Mouse (Mus musculus): ENCODE results near the gene Rab3il1. TPM values are rescaled to one million over a fixed set of nuclear protein-coding genes. Genes with fewer than 3 reads are reported as not detected.

Gene Rab3il1
- polyA plus RNA-seq, 1 experiment from 2014 or later: 22.1 TPM

DNA sequence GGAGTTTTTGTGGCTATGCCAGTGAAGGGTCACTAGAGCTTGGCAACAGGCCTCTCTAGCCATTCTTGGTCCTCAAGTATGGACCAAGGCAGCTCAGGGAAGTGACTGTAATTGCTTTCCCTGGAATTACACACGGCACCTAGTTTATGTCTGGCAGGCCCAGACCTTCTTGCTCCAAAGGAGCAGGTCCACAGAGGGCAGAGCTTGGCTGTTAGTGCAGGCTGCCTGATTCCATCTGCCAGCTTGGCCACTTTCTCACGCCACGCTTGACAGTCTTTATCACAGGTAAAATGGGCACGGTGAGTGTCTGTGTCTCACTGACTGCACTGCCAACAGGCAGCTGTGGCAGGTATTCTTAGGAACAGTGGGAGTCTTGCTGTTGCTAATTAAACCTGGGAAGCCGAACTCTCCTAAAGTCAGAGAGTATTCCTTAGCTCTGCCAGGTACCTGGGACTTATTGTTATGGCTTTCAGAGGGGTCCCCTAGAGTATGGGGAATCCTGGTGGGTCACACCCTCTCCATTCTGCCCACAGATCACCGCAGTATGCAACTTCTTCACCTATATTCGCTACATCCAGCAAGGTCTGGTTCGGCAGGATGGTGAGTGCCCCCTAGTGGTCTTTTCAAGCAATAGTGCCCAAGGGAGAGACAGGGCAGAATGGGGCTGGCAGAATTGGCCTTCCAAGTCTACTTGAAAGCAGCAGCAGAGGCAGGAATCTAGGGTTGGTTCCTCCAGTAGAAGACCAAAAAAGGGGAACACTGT lies 31.9 kb downstream of the Rab3il1 start:
- Histone ChIP-seq H3K36me3 (ENCODE audit: control insufficient read depth, insufficient read depth, low read length) (no peaks in the 10 kb centered on the region), H3K27me3 (replicated peaks; ENCODE audit: control insufficient read depth, insufficient read depth, low read length) (no peaks in the 10 kb centered on the region), H3K4me3 (ENCODE audit: low read length) (no peak overlapping the region), H3K27ac (ENCODE audit: low read depth, low read length) (no peak overlapping the region), H3K9me3 (ENCODE audit: control insufficient read depth, low read length) (no peaks in the 10 kb centered on the region), H3K4me1 (ENCODE audit: control insufficient read depth, insufficient read depth, low read depth, low read length) (no peaks in the 10 kb centered on the region), H3K4me2 (ENCODE audit: low read length) (no peak overlapping the region), H3K9ac (ENCODE audit: low read depth, low read length) (no peak overlapping the region)
- ATAC-seq: peak; percentile 62; the same call in 1 of the 2 replicates
- WGBS: 33% methylated on average over 8 of the region's 8 CpGs

DNA sequence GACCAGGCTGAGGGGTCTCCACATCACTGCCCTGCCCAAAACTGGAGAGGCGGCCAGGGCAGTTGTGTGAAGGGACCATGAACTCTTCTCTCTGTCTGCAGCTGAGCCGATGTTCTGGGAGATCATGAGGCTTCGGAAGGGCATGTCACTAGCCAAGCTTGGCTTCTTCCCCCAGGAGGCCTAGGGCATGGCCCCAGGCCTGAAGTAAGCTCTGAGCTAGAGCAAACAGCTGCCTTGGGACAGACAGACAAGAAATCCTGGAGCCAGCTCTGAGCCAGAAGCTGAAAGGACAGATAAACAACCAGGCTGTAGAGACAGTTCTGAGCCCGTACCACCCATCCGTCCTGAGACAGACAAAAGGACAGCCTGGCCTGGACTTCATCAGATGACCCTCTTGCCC lies 32.9 kb downstream of the Rab3il1 start:
- Histone ChIP-seq H3K4me3 (ENCODE audit: low read length) (no peak overlapping the region), H3K4me2 (ENCODE audit: low read length) (no peak overlapping the region), H3K9me3 (ENCODE audit: control insufficient read depth, low read length) (no peaks in the 10 kb centered on the region), H3K4me1 (ENCODE audit: control insufficient read depth, insufficient read depth, low read depth, low read length) (no peaks in the 10 kb centered on the region), H3K27me3 (replicated peaks; ENCODE audit: control insufficient read depth, insufficient read depth, low read length) (0 out of 2 replicates have a peak, but pooled peaks cover under 1% of the 10 kb centered on the region), H3K27ac (ENCODE audit: low read depth, low read length) (no peak overlapping the region), H3K9ac (ENCODE audit: low read depth, low read length) (no peak overlapping the region), H3K36me3 (ENCODE audit: control insufficient read depth, insufficient read depth, low read length) (no peaks in the 10 kb centered on the region)
- WGBS: 79% methylated on average over 5 of the region's 5 CpGs
- ATAC-seq: no peak

DNA sequence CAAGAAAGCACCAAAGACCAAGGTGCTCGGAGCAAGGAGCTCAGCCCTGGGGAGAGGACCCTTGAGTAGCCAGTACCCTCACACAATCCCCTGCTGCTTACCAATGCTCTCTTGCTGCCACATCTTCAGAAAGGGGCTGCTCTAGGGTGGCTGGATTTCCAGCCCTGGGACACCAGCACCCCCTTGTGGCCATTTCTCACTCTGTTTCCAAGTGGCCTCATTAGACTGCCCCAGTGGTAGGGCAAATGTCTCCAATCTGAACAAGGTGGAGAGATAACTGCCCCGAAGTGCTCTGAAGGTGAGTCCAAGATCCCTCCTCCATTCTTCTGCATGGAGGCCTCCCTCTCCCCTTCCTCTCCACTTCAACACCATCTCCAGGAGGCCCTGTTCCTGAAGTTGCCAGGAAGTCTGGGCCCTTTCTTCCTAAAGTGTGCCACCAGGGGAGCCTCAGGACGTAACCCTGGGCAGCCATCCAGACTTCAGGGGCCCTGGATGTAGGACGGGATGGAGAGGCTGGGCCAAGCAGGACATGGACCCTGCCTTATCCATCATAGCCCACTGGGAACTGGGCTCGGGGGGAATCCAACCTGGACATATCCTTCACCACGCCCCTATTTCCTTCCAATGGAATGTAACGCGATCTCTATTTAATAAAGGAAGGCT lies 33.4 kb downstream of the Rab3il1 start:
- Histone ChIP-seq H3K4me1 (ENCODE audit: control insufficient read depth, insufficient read depth, low read depth, low read length) (no peaks in the 10 kb centered on the region), H3K27ac (ENCODE audit: low read depth, low read length) (no peak overlapping the region), H3K9me3 (ENCODE audit: control insufficient read depth, low read length) (no peaks in the 10 kb centered on the region), H3K27me3 (replicated peaks; ENCODE audit: control insufficient read depth, insufficient read depth, low read length) (0 out of 2 replicates have a peak, but pooled peaks cover 2% of the 10 kb centered on the region), H3K36me3 (ENCODE audit: control insufficient read depth, insufficient read depth, low read length) (no peaks in the 10 kb centered on the region), H3K4me3 (ENCODE audit: low read length) (no peak overlapping the region), H3K9ac (ENCODE audit: low read depth, low read length) (no peak overlapping the region), H3K4me2 (ENCODE audit: low read length) (no peak overlapping the region)
- 57% methylated on average over 8 of the region's 8 CpGs for WGBS
- ATAC-seq: peak; percentile 37

DNA sequence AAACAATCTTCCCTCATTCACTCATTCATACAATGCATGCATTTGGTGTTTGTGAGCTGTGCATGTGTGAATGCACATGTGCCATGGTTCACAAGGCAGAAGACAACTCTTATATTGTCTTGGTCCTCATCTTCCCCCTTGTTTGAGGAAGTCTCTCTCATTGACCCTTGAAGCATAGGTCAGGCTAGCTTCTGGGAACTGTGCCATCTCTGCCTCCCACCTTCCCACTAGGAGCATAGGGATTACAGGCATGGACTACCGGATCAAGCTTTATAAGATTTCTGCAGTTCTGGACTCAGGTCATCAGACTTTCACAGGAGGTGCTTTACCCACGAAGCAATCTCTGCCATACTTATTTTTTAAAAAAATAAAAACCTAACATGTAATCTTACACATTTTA lies 36.1 kb downstream of the Rab3il1 start:
- WGBS: 69% methylated on average over 2 of the region's 2 CpGs
- ATAC-seq: no peak
- no peak overlapping the region for H3K4me2 ChIP-seq (ENCODE audit: low read length)

DNA sequence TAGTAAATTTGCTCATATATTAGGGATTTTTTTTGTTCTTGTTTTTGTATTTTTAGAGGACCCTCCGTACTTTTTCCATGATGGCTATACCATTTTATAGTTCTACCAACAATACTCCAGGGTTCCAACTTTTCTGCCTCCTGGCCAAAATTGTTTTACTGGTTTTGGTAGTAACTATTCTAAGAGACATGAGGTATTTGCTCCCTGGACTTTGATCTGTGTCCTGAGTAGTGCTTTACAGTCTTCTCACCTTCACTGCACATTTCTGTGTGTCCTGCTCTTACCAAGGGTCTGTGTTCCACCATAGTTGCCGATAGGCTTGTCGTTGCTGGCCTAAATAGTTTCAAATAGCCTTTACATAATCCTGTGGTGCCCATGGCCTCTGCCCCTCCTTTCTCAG lies 36.9 kb downstream of the Rab3il1 start:
- Histone ChIP-seq H3K4me1 (ENCODE audit: control insufficient read depth, insufficient read depth, low read depth, low read length) (peaks cover 10% of the 10 kb centered on the region), H3K27ac (ENCODE audit: low read depth, low read length) (no peak overlapping the region), H3K4me3 (ENCODE audit: low read length) (no peak overlapping the region), H3K9ac (ENCODE audit: low read depth, low read length) (no peak overlapping the region), H3K4me2 (ENCODE audit: low read length) (no peak overlapping the region), H3K36me3 (ENCODE audit: control insufficient read depth, insufficient read depth, low read length) (no peaks in the 10 kb centered on the region), H3K27me3 (replicated peaks; ENCODE audit: control insufficient read depth, insufficient read depth, low read length) (0 out of 2 replicates have a peak, but pooled peaks cover 2% of the 10 kb centered on the region), H3K9me3 (ENCODE audit: control insufficient read depth, low read length) (no peaks in the 10 kb centered on the region)
- no peak for ATAC-seq
- 72% methylated on average over 3 of the region's 3 CpGs for WGBS

More for the DNA sequence above, 36.1 kb downstream of the Rab3il1 start:
- Histone ChIP-seq H3K4me1 (ENCODE audit: control insufficient read depth, insufficient read depth, low read depth, low read length) (peaks cover 3% of the 10 kb centered on the region), H3K9me3 (ENCODE audit: control insufficient read depth, low read length) (no peaks in the 10 kb centered on the region), H3K27ac (ENCODE audit: low read depth, low read length) (no peak overlapping the region), H3K27me3 (replicated peaks; ENCODE audit: control insufficient read depth, insufficient read depth, low read length) (0 out of 2 replicates have a peak, but pooled peaks cover 2% of the 10 kb centered on the region), H3K36me3 (ENCODE audit: control insufficient read depth, insufficient read depth, low read length) (no peaks in the 10 kb centered on the region), H3K9ac (ENCODE audit: low read depth, low read length) (no peak overlapping the region), H3K4me3 (ENCODE audit: low read length) (no peak overlapping the region)

DNA sequence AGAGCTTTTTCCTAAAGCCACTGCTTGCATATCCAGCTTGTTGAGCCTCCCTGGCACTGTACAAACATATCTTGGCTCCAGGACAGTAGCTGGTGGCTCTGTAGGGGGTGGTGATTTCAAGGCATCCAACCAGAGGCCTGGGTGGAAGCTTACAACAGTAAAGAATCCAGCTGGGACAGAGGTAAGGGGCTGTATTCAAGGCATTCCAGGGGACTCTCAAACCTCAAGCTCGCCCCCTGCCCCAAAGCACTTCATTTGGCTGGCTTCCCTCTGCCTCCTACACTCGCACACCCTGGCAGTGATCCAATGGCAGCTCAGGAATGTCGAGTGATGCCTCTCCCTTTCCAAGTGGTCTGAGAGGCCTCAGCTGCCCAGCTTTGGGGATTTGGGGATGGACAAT lies 37.4 kb downstream of the Rab3il1 start:
- 10% methylated on average over 3 of the region's 3 CpGs for WGBS
- no peaks in the 10 kb centered on the region for H3K9me3 ChIP-seq (ENCODE audit: control insufficient read depth, low read length)
- H3K4me2 ChIP-seq (ENCODE audit: low read length): no peak overlapping the region
- 0 out of 2 replicates have a peak, but pooled peaks cover 2% of the 10 kb centered on the region for H3K27me3 ChIP-seq (replicated peaks; ENCODE audit: control insufficient read depth, insufficient read depth, low read length)
- peaks cover 12% of the 10 kb centered on the region for H3K4me1 ChIP-seq (ENCODE audit: control insufficient read depth, insufficient read depth, low read depth, low read length)
- H3K27ac ChIP-seq (ENCODE audit: low read depth, low read length): peak overlapping the region; percentile 20; the same call in 1 of the 2 replicates
- H3K9ac ChIP-seq (ENCODE audit: low read depth, low read length): no peak overlapping the region
- no peak for ATAC-seq
- no peak overlapping the region for H3K4me3 ChIP-seq (ENCODE audit: low read length)
- no peaks in the 10 kb centered on the region for H3K36me3 ChIP-seq (ENCODE audit: control insufficient read depth, insufficient read depth, low read length)

DNA sequence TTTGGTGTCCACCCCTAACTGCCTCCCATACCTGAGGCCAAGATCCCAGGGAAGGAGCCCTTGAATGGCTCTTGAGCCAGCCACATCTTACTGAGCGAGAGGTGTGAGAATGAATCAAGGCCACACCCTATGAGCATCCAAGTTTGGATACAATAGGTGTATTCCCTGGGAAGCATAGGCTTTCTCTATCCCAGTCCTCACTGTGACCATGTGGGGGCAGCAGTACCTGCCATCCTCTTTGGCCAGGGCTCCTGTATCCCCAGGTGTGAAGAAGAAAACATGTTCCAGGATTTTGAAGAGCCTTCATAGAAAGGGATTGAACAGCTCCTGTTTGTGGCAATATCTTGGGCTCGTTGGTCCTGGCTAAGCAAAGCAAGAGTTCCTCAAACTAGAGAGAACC lies 38.1 kb downstream of the Rab3il1 start:
- Histone ChIP-seq H3K27me3 (replicated peaks; ENCODE audit: control insufficient read depth, insufficient read depth, low read length) (0 out of 2 replicates have a peak, but pooled peaks cover 2% of the 10 kb centered on the region), H3K9ac (ENCODE audit: low read depth, low read length) (no peak overlapping the region), H3K4me1 (ENCODE audit: control insufficient read depth, insufficient read depth, low read depth, low read length) (peaks cover 12% of the 10 kb centered on the region), H3K36me3 (ENCODE audit: control insufficient read depth, insufficient read depth, low read length) (no peaks in the 10 kb centered on the region), H3K9me3 (ENCODE audit: control insufficient read depth, low read length) (no peaks in the 10 kb centered on the region), H3K27ac (ENCODE audit: low read depth, low read length) (no peak overlapping the region), H3K4me2 (ENCODE audit: low read length) (no peak overlapping the region), H3K4me3 (ENCODE audit: low read length) (no peak overlapping the region)
- no peak for ATAC-seq
- WGBS: 96% methylated on average over 2 of the region's 2 CpGs

DNA sequence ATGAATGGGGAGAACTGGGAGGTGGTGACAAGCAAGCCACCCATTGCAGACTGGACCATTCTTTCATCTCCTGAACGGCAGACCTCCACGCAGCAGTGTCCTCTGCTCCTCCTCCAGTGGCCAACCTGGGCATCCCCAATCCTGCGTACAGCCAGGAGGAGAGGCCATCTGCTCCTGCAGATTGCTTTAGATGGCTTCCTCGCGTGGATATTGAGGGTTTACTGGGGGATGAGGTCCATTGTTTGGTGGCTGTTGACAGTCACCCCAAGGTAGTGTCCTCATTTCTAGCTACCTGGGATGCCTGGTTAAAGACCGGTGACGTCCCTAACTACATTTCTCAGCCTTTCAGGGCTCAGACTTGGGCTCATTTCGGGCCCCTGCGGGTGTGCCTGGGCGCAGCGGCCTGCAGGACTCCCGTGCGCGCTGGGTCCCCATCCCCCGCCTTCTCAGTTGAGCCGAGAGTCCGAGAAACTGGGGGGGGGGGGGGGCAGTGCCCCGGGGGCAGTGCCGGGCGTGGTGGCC lies 39.5 kb downstream of the Rab3il1 start:
- Histone ChIP-seq H3K9me3 (ENCODE audit: control insufficient read depth, low read length) (no peaks in the 10 kb centered on the region), H3K27me3 (replicated peaks; ENCODE audit: control insufficient read depth, insufficient read depth, low read length) (0 out of 2 replicates have a peak, but pooled peaks cover 2% of the 10 kb centered on the region), H3K9ac (ENCODE audit: low read depth, low read length) (peak overlapping the region; percentile 89), H3K36me3 (ENCODE audit: control insufficient read depth, insufficient read depth, low read length) (no peaks in the 10 kb centered on the region), H3K4me2 (ENCODE audit: low read length) (peak overlapping the region; percentile 90), H3K27ac (ENCODE audit: low read depth, low read length) (peak overlapping the region; percentile 58; the same call in 1 of the 2 replicates), H3K4me3 (ENCODE audit: low read length) (peak overlapping the region; percentile 75), H3K4me1 (ENCODE audit: control insufficient read depth, insufficient read depth, low read depth, low read length) (peaks cover 12% of the 10 kb centered on the region)
- 7% methylated on average over 18 of the region's 20 CpGs for WGBS
- peak; percentile 7 for ATAC-seq

Data from hindbrain, embryonic 16.5 days (tissue).